Mouse (Mus musculus) adipose tissue, adult 10 weeks (tissue): ENCODE measurements around the gene Pax2. TPM values are rescaled to one million over a fixed set of nuclear protein-coding genes. Genes with fewer than 3 reads are reported as not detected.

Source experiments
- polyA plus RNA-seq: library from polyadenylated mRNA; stranded (reverse); fragments of 350-450 nt; fragmentation: Illumina TruSeq; extraction: RNeasy Lipid Tissue Mini Kit (QIAGEN cat#74804); gene quantifications from one replicate; pipeline ENCODE4 v1.2.3, GENCODE M21; 2014; ENCODE audit warnings: low read depth, low replicate concordance

Gene Pax2
- 29.0 TPM for polyA plus RNA-seq

DNA sequence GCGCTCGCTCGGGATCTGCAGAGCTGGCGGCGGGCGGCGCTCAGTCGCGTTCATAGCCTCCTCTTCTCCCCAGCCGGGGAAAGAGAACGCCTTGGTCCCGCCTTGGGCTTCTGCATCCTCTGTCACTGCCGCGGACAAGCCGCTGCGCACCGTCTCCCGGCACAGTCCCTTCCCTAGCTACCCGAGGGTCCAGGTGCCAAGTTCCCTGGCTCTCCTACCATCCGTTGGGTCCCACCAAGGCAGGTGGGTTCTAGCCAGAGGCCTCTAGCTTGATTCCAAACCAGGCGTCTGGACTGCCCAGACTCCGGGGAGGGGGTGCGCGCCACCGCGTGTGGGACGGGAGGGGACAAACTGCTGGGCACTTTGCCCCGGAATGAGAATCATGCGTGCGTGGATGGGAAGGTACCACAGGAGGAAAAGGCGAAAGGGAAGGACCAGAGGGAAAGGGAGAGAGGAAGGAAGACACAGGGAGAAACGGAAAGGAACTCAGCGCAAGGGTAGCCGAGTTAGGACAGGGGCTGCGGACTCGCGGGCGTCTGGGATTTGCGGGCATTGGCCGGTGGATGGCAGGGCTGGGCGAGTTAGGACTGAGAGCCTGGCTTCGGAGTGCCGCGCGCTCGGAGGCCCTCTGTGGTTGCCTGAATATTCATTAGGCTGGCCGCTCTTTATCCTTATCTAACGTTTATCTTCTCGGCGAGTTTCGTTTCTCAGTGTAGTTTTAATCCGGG lies at the start of gene Pax2:
Gene Pax2, plus strand, starts transcription at position 353 of the 728 bp plus-strand sequence.

Other genes starting within 250 kb of the Pax2 start
- 5.5 TPM for gene Sec31b, start 210.2 kb upstream of the Pax2 start, polyA plus RNA-seq
- not detected for gene Gm20538, start 203.2 kb upstream of the Pax2 start, polyA plus RNA-seq
- gene Ndufb8, start 200.6 kb upstream of the Pax2 start, polyA plus RNA-seq: 305 TPM
- 19.0 TPM for gene Hif1an, start 193.2 kb upstream of the Pax2 start, polyA plus RNA-seq
- gene Slf2, start 175.1 kb downstream of the Pax2 start, polyA plus RNA-seq: 25.0 TPM
- gene Sema4g, start 233.1 kb downstream of the Pax2 start, polyA plus RNA-seq: 10.0 TPM
- 12.9 TPM for gene Twnk, start 249.6 kb downstream of the Pax2 start, polyA plus RNA-seq